Mouse (Mus musculus): ENCODE data around the gene Elovl5. TPM values are rescaled to one million over a fixed set of nuclear protein-coding genes. Genes with fewer than 3 reads are reported as not detected.

Elovl5 gene
- total and polyA plus RNA-seq, 2 experiments from 2014 or later = 71.6 to 90.5 TPM

DNA sequence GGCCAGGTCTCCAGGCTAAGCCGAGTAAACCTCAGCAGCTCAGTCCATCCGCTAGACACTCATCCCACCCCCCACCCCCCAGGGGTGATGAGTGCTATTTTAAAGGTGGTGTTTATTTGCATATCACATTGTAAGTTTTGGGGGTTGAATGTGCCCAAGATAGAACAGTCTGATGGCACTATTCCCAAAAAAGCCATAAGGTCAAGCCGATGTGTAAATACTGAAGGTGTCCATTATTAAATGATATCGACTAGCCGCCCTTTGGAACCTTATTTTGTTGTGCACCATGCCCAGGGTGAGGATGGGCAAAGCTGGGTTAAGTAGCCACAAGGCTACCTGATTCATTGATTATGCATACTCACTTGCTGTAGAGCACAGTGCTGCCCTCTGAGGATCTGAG lies 9.7 kb downstream of the Elovl5 start:
- Histone ChIP-seq H3K4me3 (ENCODE audit: low read length) (no peak overlapping the region), H3K36me3 (ENCODE audit: insufficient read depth, low read length) (no peaks in the 10 kb centered on the region), H3K4me1 (ENCODE audit: insufficient read depth, low read length) (no peaks in the 10 kb centered on the region), H3K27ac (no peak overlapping the region), H3K9me3 (ENCODE audit: low read length) (no peaks in the 10 kb centered on the region), H3K4me2 (ENCODE audit: low read depth, low read length) (no peak overlapping the region), H3K9ac (replicated peaks; ENCODE audit: low read length) (no peak overlapping the region), H3K27me3 (ENCODE audit: insufficient read depth, low read length) (no peaks in the 10 kb centered on the region)
- ATAC-seq = no peak
- 85% methylated on average over 5 of the region's 5 CpGs for WGBS
- no peak for TF ChIP-seq CTCF (IDR thresholded peaks at IDR 0.05; ENCODE audit: low read depth)
- DNase-seq (ENCODE audit: low spot score) = no peak

- no peak for TF ChIP-seq CTCF (IDR thresholded peaks at IDR 0.05; ENCODE audit: low read depth)
- no peak for DNase-seq (ENCODE audit: low spot score)
- no peaks in the 10 kb centered on the region for H3K9me3 ChIP-seq (ENCODE audit: low read length)
- no peaks in the 10 kb centered on the region for H3K27me3 ChIP-seq (ENCODE audit: insufficient read depth, low read length)
- no peaks in the 10 kb centered on the region for H3K4me1 ChIP-seq (ENCODE audit: insufficient read depth, low read length)
- no peak overlapping the region for H3K4me3 ChIP-seq (ENCODE audit: low read length)
- H3K27ac ChIP-seq = no peak overlapping the region
- H3K4me2 ChIP-seq (ENCODE audit: low read depth, low read length) = no peak overlapping the region
- H3K36me3 ChIP-seq (ENCODE audit: insufficient read depth, low read length) = no peaks in the 10 kb centered on the region
- no peak for ATAC-seq
- WGBS = 74% methylated on average over 6 of the region's 6 CpGs
- H3K9ac ChIP-seq (replicated peaks; ENCODE audit: low read length) = no peak overlapping the region
These were observed 10.3 kb downstream of the Elovl5 start for GRCm38 (mm10) chr9:77927431-77927830.

GRCm38 (mm10) chr9:77928769-77929168 lies 11.6 kb downstream of the Elovl5 start:
- H3K4me1 ChIP-seq (ENCODE audit: insufficient read depth, low read length) = no peaks in the 10 kb centered on the region
- no peak for DNase-seq (ENCODE audit: low spot score)

DNA sequence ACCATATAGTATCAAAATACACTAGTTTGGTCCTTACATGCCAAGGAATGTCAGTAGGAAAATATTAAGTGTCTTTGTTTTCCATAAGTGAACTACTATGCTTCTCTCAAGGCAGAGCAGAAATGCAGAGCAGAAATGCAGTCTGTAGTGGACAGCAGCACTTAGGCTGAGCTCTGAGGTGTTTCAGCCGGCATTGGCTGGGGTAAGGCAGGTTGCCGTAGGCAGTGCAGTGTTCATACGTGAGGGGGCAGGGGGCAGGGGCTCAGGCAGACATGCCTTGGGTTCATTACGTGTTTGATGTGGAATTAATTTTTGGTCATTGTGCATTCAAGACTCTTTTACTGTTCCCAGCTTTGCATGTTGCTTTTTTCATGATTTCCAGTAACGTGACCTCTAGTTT lies 12.1 kb downstream of the Elovl5 start:
- DNase-seq (ENCODE audit: low spot score) = no peak

More at GRCm38 (mm10) chr9:77928769-77929168, 11.6 kb downstream of the Elovl5 start:
- WGBS = 70% methylated on average over 4 of the region's 4 CpGs
- Histone ChIP-seq H3K27ac (no peak overlapping the region), H3K36me3 (ENCODE audit: insufficient read depth, low read length) (no peaks in the 10 kb centered on the region), H3K4me3 (ENCODE audit: low read length) (no peak overlapping the region), H3K27me3 (ENCODE audit: insufficient read depth, low read length) (no peaks in the 10 kb centered on the region), H3K9ac (replicated peaks; ENCODE audit: low read length) (no peak overlapping the region), H3K4me2 (ENCODE audit: low read depth, low read length) (no peak overlapping the region), H3K9me3 (ENCODE audit: low read length) (no peaks in the 10 kb centered on the region)
- TF ChIP-seq CTCF (IDR thresholded peaks at IDR 0.05; ENCODE audit: low read depth) = no peak
- no peak for ATAC-seq

GRCm38 (mm10) chr9:77930036-77930859 lies 13.1 kb downstream of the Elovl5 start:
- H3K27ac ChIP-seq = no peak overlapping the region
- H3K9ac ChIP-seq (replicated peaks; ENCODE audit: low read length) = no peak overlapping the region
- no peaks in the 10 kb centered on the region for H3K36me3 ChIP-seq (ENCODE audit: insufficient read depth, low read length)
- TF ChIP-seq CTCF (IDR thresholded peaks at IDR 0.05; ENCODE audit: low read depth) = no peak
- H3K4me3 ChIP-seq (ENCODE audit: low read length) = no peak overlapping the region
- ATAC-seq (no peak), DNase-seq (ENCODE audit: low spot score) (peak; percentile 26)
- no peaks in the 10 kb centered on the region for H3K4me1 ChIP-seq (ENCODE audit: insufficient read depth, low read length)
- WGBS = 66% methylated on average over 10 of the region's 10 CpGs
- H3K27me3 ChIP-seq (ENCODE audit: insufficient read depth, low read length) = no peaks in the 10 kb centered on the region
- H3K4me2 ChIP-seq (ENCODE audit: low read depth, low read length) = no peak overlapping the region
- H3K9me3 ChIP-seq (ENCODE audit: low read length) = no peaks in the 10 kb centered on the region

More for the DNA sequence above, 12.1 kb downstream of the Elovl5 start:
- H3K27ac ChIP-seq = no peak overlapping the region
- H3K36me3 ChIP-seq (ENCODE audit: insufficient read depth, low read length) = no peaks in the 10 kb centered on the region
- H3K27me3 ChIP-seq (ENCODE audit: insufficient read depth, low read length) = no peaks in the 10 kb centered on the region
- H3K4me1 ChIP-seq (ENCODE audit: insufficient read depth, low read length) = no peaks in the 10 kb centered on the region
- H3K4me2 ChIP-seq (ENCODE audit: low read depth, low read length) = no peak overlapping the region
- H3K9me3 ChIP-seq (ENCODE audit: low read length) = no peaks in the 10 kb centered on the region
- ATAC-seq = no peak
- no peak for TF ChIP-seq CTCF (IDR thresholded peaks at IDR 0.05; ENCODE audit: low read depth)
- 79% methylated on average over 5 of the region's 5 CpGs for WGBS
- no peak overlapping the region for H3K9ac ChIP-seq (replicated peaks; ENCODE audit: low read length)
- no peak overlapping the region for H3K4me3 ChIP-seq (ENCODE audit: low read length)

GRCm38 (mm10) chr9:77930860-77931184 lies 13.7 kb downstream of the Elovl5 start:
- Histone ChIP-seq H3K27ac (no peak overlapping the region), H3K27me3 (ENCODE audit: insufficient read depth, low read length) (no peaks in the 10 kb centered on the region), H3K36me3 (ENCODE audit: insufficient read depth, low read length) (no peaks in the 10 kb centered on the region), H3K9ac (replicated peaks; ENCODE audit: low read length) (no peak overlapping the region), H3K4me1 (ENCODE audit: insufficient read depth, low read length) (no peaks in the 10 kb centered on the region), H3K4me3 (ENCODE audit: low read length) (no peak overlapping the region), H3K9me3 (ENCODE audit: low read length) (no peaks in the 10 kb centered on the region), H3K4me2 (ENCODE audit: low read depth, low read length) (no peak overlapping the region)
- no peak for DNase-seq (ENCODE audit: low spot score)
- TF ChIP-seq CTCF (IDR thresholded peaks at IDR 0.05; ENCODE audit: low read depth) = no peak
- ATAC-seq = no peak
- WGBS = 20% methylated on average over 4 of the region's 4 CpGs

- H3K27me3 ChIP-seq (ENCODE audit: insufficient read depth, low read length) = no peaks in the 10 kb centered on the region
- ATAC-seq (0 out of 2 replicates have a peak, but pooled peaks have one; percentile 12), DNase-seq (ENCODE audit: low spot score) (no peak)
- H3K4me2 ChIP-seq (ENCODE audit: low read depth, low read length) = no peak overlapping the region
- TF ChIP-seq CTCF (IDR thresholded peaks at IDR 0.05; ENCODE audit: low read depth) = no peak
- H3K4me1 ChIP-seq (ENCODE audit: insufficient read depth, low read length) = no peaks in the 10 kb centered on the region
- no peaks in the 10 kb centered on the region for H3K36me3 ChIP-seq (ENCODE audit: insufficient read depth, low read length)
- H3K9ac ChIP-seq (replicated peaks; ENCODE audit: low read length) = no peak overlapping the region
- 0 out of 2 replicates have a peak overlapping the region, but pooled peaks have one; percentile 36 for H3K27ac ChIP-seq
- WGBS = 76% methylated on average over 5 of the region's 5 CpGs
- no peaks in the 10 kb centered on the region for H3K9me3 ChIP-seq (ENCODE audit: low read length)
- no peak overlapping the region for H3K4me3 ChIP-seq (ENCODE audit: low read length)
These were observed 14.6 kb downstream of the Elovl5 start for GRCm38 (mm10) chr9:77931740-77932139.
